Mouse (Mus musculus): ENCODE results near the gene Dpm1. TPM values are rescaled to one million over a fixed set of nuclear protein-coding genes. Genes with fewer than 3 reads are reported as not detected.

Gene Dpm1
- polyA plus RNA-seq, 1 experiment from 2014 or later, result 85.6 TPM

DNA sequence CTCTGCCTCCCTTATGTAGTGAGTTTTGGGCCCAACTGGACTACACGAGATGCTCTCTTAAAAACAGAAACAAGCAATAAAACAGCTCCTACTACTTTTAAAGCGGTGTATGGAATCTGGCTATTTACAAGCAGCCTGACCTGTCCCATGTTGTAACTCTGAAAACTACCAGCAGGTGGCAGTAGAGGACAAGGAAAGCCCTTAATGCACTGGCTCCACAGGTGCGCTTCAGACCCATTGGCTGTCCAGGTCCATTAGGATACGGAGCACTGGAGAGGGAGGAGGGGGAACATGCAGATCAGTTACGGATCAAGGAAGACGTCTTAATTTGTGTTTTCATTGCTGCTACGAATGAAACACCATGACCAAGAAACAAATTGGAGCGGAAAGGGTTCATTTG is 19.9 kb upstream of the Dpm1 start:
- no peak overlapping the region for H3K4me3 ChIP-seq (replicated peaks)
- H3K9me3 ChIP-seq (replicated peaks), result no peaks in the 10 kb centered on the region
- WGBS, result 14% methylated on average over 8 of the region's 8 CpGs
- H3K9ac ChIP-seq, result no peak overlapping the region
- no peak for ATAC-seq (replicated peaks; ENCODE audit: low FRiP score)
- H3K27me3 ChIP-seq, result 0 out of 2 replicates have a peak, but pooled peaks cover 7% of the 10 kb centered on the region
- no peak overlapping the region for H3K4me2 ChIP-seq
- no peak overlapping the region for H3K27ac ChIP-seq
- 0 out of 2 replicates have a peak, but pooled peaks cover 4% of the 10 kb centered on the region for H3K4me1 ChIP-seq
- H3K36me3 ChIP-seq, result no peaks in the 10 kb centered on the region

DNA sequence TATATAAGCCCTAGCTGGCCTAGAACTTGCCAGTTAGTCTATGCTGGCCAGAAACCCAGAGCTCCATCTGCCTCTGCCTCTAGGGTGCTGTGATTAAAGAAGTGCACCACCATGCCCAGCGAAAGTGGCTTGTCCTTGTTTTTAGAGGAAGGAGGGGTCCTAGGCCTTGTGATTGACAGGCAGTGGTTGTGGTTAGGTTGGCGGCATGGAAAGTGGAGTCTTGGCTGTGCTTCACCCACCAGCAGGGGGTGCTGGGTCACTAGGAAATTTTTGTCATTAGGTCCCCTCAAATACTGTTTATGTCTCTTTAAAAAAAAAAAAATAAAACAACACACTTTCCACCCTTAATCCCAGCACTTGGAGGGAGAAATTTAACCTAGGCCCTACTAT is 18.5 kb upstream of the Dpm1 start:
- no peak for ATAC-seq (replicated peaks; ENCODE audit: low FRiP score)
- H3K4me3 ChIP-seq (replicated peaks), result no peak overlapping the region
- no peaks in the 10 kb centered on the region for H3K36me3 ChIP-seq
- H3K9me3 ChIP-seq (replicated peaks), result no peaks in the 10 kb centered on the region
- no peak overlapping the region for H3K27ac ChIP-seq
- 0 out of 2 replicates have a peak, but pooled peaks cover 4% of the 10 kb centered on the region for H3K4me1 ChIP-seq
- H3K9ac ChIP-seq, result no peak overlapping the region
- 38% methylated on average over 2 of the region's 2 CpGs for WGBS
- H3K27me3 ChIP-seq, result peaks cover 13% of the 10 kb centered on the region; the same call in 1 of the 2 replicates
- H3K4me2 ChIP-seq, result no peak overlapping the region

- Histone ChIP-seq H3K27ac (no peak overlapping the region), H3K27me3 (peaks cover 13% of the 10 kb centered on the region; the same call in 1 of the 2 replicates), H3K9me3 (replicated peaks) (no peaks in the 10 kb centered on the region), H3K4me2 (no peak overlapping the region), H3K36me3 (no peaks in the 10 kb centered on the region), H3K4me3 (replicated peaks) (no peak overlapping the region), H3K9ac (no peak overlapping the region), H3K4me1 (0 out of 2 replicates have a peak, but pooled peaks cover 4% of the 10 kb centered on the region)
- ATAC-seq (replicated peaks; ENCODE audit: low FRiP score), result no peak
- WGBS, result 69% methylated on average over 8 of the region's 8 CpGs
Observed at GRCm38 (mm10) chr2:168248167-168248855, 17.9 kb upstream of the Dpm1 start.

- no peaks in the 10 kb centered on the region for H3K9me3 ChIP-seq (replicated peaks)
- H3K27me3 ChIP-seq, result peaks cover 8% of the 10 kb centered on the region; the same call in 1 of the 2 replicates
- H3K36me3 ChIP-seq, result no peaks in the 10 kb centered on the region
- no peak overlapping the region for H3K27ac ChIP-seq
- no peak for ATAC-seq (replicated peaks; ENCODE audit: low FRiP score)
- WGBS, result 40% methylated on average over 8 of the region's 8 CpGs
- 0 out of 2 replicates have a peak, but pooled peaks cover 3% of the 10 kb centered on the region for H3K4me1 ChIP-seq
- no peak overlapping the region for H3K4me2 ChIP-seq
- H3K4me3 ChIP-seq (replicated peaks), result no peak overlapping the region
- no peak overlapping the region for H3K9ac ChIP-seq
Observed at GRCm38 (mm10) chr2:168245571-168245970, 15.2 kb upstream of the Dpm1 start.

DNA sequence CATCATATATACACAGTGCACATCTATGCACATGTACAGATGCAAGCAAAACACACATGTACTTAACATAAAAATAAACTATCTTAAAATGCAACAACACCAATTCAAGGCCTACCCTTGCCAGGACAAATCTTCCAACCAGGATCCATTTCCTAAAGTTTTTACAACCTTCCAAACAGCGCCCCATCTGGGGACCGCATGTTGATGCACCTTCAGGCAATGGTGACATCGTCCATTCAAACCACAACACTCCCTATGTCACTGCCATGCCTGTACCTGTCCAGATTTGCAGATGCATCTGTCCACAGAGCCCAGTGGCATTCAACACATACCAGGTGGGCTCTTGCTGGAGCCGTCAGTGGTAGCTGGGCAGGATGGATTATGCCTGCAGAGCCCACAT is 12.9 kb upstream of the Dpm1 start:
- WGBS, result 74% methylated on average over 4 of the region's 4 CpGs
- H3K4me1 ChIP-seq, result no peaks in the 10 kb centered on the region
- no peak overlapping the region for H3K4me3 ChIP-seq (replicated peaks)
- H3K27me3 ChIP-seq, result peaks cover 8% of the 10 kb centered on the region; the same call in 1 of the 2 replicates
- H3K36me3 ChIP-seq, result no peaks in the 10 kb centered on the region
- H3K9ac ChIP-seq, result no peak overlapping the region
- no peak for ATAC-seq (replicated peaks; ENCODE audit: low FRiP score)
- H3K27ac ChIP-seq, result no peak overlapping the region
- 0 out of 2 replicates have a peak, but pooled peaks cover 4% of the 10 kb centered on the region for H3K9me3 ChIP-seq (replicated peaks)
- H3K4me2 ChIP-seq, result no peak overlapping the region

DNA sequence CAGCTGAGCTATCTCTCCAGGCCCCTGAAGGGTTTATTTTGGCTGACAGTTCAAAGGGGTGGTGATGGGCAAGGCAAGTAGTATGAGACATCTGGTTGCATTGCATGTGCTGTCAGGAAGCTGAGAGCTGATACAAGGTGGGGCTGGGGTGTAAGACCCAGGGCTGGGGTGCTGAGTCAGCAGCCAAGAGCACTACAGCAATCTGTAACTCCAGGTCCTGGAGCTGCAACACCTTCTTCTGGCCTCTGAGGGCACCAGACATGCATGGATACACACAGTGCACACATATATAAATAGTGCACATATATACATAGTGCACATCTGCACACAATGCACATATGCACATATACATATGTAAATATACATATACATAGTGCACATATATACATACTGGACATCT is 12.4 kb upstream of the Dpm1 start:
- no peak overlapping the region for H3K4me2 ChIP-seq
- 0 out of 2 replicates have a peak, but pooled peaks cover 4% of the 10 kb centered on the region for H3K9me3 ChIP-seq (replicated peaks)
- H3K9ac ChIP-seq, result no peak overlapping the region
- no peaks in the 10 kb centered on the region for H3K4me1 ChIP-seq
- H3K4me3 ChIP-seq (replicated peaks), result no peak overlapping the region
- H3K36me3 ChIP-seq, result no peaks in the 10 kb centered on the region
- no peak; the same call in 1 of the 2 replicates for ATAC-seq (replicated peaks; ENCODE audit: low FRiP score)
- peaks cover 8% of the 10 kb centered on the region; the same call in 1 of the 2 replicates for H3K27me3 ChIP-seq
- no peak overlapping the region for H3K27ac ChIP-seq

GRCm38 (mm10) chr2:168238335-168238734 is 7.9 kb upstream of the Dpm1 start:
- no peak overlapping the region for H3K27ac ChIP-seq
- no peak overlapping the region for H3K4me2 ChIP-seq
- H3K4me3 ChIP-seq (replicated peaks), result no peak overlapping the region
- no peak overlapping the region for H3K9ac ChIP-seq
- ATAC-seq (replicated peaks; ENCODE audit: low FRiP score), result no peak
- 87% methylated on average over 4 of the region's 4 CpGs for WGBS
- peaks cover 12% of the 10 kb centered on the region for H3K36me3 ChIP-seq
- H3K9me3 ChIP-seq (replicated peaks), result 0 out of 2 replicates have a peak, but pooled peaks cover 4% of the 10 kb centered on the region
- H3K27me3 ChIP-seq, result no peaks in the 10 kb centered on the region
- no peaks in the 10 kb centered on the region for H3K4me1 ChIP-seq

GRCm38 (mm10) chr2:168233286-168233685 is 2.9 kb upstream of the Dpm1 start:
- Histone ChIP-seq H3K4me2 (no peak overlapping the region), H3K27ac (no peak overlapping the region), H3K4me3 (replicated peaks) (no peak overlapping the region), H3K4me1 (peaks cover 31% of the 10 kb centered on the region), H3K36me3 (peaks cover 27% of the 10 kb centered on the region), H3K9ac (no peak overlapping the region), H3K9me3 (replicated peaks) (no peaks in the 10 kb centered on the region), H3K27me3 (no peaks in the 10 kb centered on the region)
- ATAC-seq (replicated peaks; ENCODE audit: low FRiP score), result no peak
- 89% methylated on average over 5 of the region's 5 CpGs for WGBS

GRCm38 (mm10) chr2:168231471-168231829 is 1.1 kb upstream of the Dpm1 start:
- H3K9ac ChIP-seq, result peak overlapping the region; percentile 78
- peaks cover 39% of the 10 kb centered on the region for H3K4me1 ChIP-seq
- peak overlapping the region; percentile 99 for H3K4me2 ChIP-seq
- H3K36me3 ChIP-seq, result peaks cover 33% of the 10 kb centered on the region
- H3K4me3 ChIP-seq (replicated peaks), result peak overlapping the region; percentile 68
- H3K27ac ChIP-seq, result no peak overlapping the region
- H3K27me3 ChIP-seq, result no peaks in the 10 kb centered on the region
- no peak for ATAC-seq (replicated peaks; ENCODE audit: low FRiP score)
- H3K9me3 ChIP-seq (replicated peaks), result no peaks in the 10 kb centered on the region
- WGBS, result 64% methylated on average over 33 of the region's 33 CpGs

DNA sequence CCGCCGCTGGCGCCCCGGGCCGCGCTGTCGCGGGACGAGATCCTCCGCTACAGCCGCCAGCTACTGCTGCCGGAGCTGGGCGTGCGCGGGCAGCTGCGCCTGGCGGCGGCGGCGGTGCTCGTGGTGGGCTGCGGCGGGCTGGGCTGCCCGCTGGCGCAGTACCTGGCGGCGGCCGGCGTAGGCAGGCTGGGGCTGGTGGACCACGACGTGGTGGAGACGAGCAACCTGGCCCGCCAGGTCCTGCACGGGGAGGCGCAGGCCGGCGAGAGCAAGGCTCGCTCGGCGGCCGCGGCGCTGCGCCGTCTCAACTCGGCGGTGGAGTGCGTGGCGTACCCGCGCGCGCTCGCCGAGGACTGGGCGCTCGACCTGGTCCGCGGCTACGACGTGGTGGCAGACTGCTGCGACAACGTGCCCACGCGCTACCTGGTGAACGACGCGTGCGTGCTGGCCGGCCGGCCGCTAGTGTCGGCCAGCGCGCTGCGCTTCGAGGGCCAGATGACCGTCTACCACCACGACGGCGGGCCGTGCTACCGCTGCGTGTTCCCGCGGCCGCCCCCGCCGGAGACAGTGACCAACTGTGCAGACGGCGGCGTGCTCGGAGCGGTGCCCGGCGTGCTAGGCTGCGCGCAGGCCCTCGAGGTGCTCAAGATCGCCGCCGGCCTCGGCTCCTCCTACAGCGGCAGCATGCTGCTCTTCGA is 531 bp upstream of the Dpm1 start:
- ATAC-seq (replicated peaks; ENCODE audit: low FRiP score), result peak; percentile 69
- Histone ChIP-seq H3K4me3 (replicated peaks) (peak overlapping the region; percentile 68), H3K36me3 (peaks cover 38% of the 10 kb centered on the region), H3K27me3 (no peaks in the 10 kb centered on the region), H3K9ac (peak overlapping the region; percentile 78), H3K27ac (peak overlapping the region; percentile 98), H3K4me1 (peaks cover 39% of the 10 kb centered on the region), H3K4me2 (peak overlapping the region; percentile 99), H3K9me3 (replicated peaks) (no peaks in the 10 kb centered on the region)
- WGBS, result 3% methylated on average over 87 of the region's 105 CpGs

GRCm38 (mm10) chr2:168229116-168230025 is 1.0 kb downstream of the Dpm1 start:
- Histone ChIP-seq H3K27ac (0 out of 2 replicates have a peak overlapping the region, but pooled peaks have one; percentile 98), H3K4me1 (peaks cover 39% of the 10 kb centered on the region), H3K9ac (peak overlapping the region; percentile 78), H3K4me2 (peak overlapping the region; percentile 99), H3K4me3 (replicated peaks) (peak overlapping the region; percentile 68), H3K9me3 (replicated peaks) (no peaks in the 10 kb centered on the region), H3K36me3 (peaks cover 51% of the 10 kb centered on the region), H3K27me3 (no peaks in the 10 kb centered on the region)
- 19% methylated on average over 41 of the region's 41 CpGs for WGBS
- ATAC-seq (replicated peaks; ENCODE audit: low FRiP score), result no peak; the same call in 1 of the 2 replicates
